Mouse (Mus musculus): ENCODE data around the gene Nbeal1.

Gene Nbeal1

GRCm38 (mm10) chr1:60343630-60344455 lies 163.4 kb downstream of the Nbeal1 start:
- DNase-seq (ENCODE audit: low spot score), result no peak

GRCm38 (mm10) chr1:60344670-60345069 lies 164.3 kb downstream of the Nbeal1 start:
- no peak for DNase-seq (ENCODE audit: low spot score)

- no peak for DNase-seq (ENCODE audit: low spot score)
Observed at GRCm38 (mm10) chr1:60345712-60346111, 165.3 kb downstream of the Nbeal1 start.

GRCm38 (mm10) chr1:60352786-60353185 lies 172.4 kb downstream of the Nbeal1 start:
- no peak for DNase-seq (ENCODE audit: low spot score)

GRCm38 (mm10) chr1:60361626-60362025 lies 181.2 kb downstream of the Nbeal1 start:
- no peak for DNase-seq (ENCODE audit: low spot score)

- no peak for DNase-seq (ENCODE audit: low spot score)
Observed at GRCm38 (mm10) chr1:60376556-60376955, 196.2 kb downstream of the Nbeal1 start.

GRCm38 (mm10) chr1:60381910-60382309 lies 201.5 kb downstream of the Nbeal1 start:
- DNase-seq (ENCODE audit: low spot score), result no peak
